Mouse (Mus musculus): ENCODE results near the gene Gm44503.
A peak's percentile ranks its signal among the peaks of the same experiment; 100 is the strongest.

Gene Gm44503

GRCm38 (mm10) chr9:72958521-72959450 is at the start of gene Gm44503, which contains the start of gene Dyx1c1:
Gene Gm44503 (plus strand): TSS chr9:72958852.
Gene Dyx1c1 (plus strand): TSS chr9:72958785.
- DNase-seq: peak; percentile 76

GRCm38 (mm10) chr9:72911381-72911780 is 47.3 kb upstream of the Gm44503 start:
- no peak for DNase-seq

- DNase-seq: no peak
These were observed 45.1 kb upstream of the Gm44503 start for GRCm38 (mm10) chr9:72913551-72913950.

- DNase-seq: no peak
These were observed 42.9 kb upstream of the Gm44503 start for GRCm38 (mm10) chr9:72915728-72916127.

GRCm38 (mm10) chr9:72923068-72923467 is 35.6 kb upstream of the Gm44503 start:
- DNase-seq: no peak

- DNase-seq: no peak
These were observed 33.4 kb upstream of the Gm44503 start, which contains the start of gene Pygo1 for GRCm38 (mm10) chr9:72925021-72925934. Gene Pygo1 (plus strand): TSS chr9:72925645.

- no peak for DNase-seq
These were observed 32.8 kb upstream of the Gm44503 start for GRCm38 (mm10) chr9:72925935-72926258.

- DNase-seq: no peak
These were observed 27.4 kb upstream of the Gm44503 start for GRCm38 (mm10) chr9:72931166-72931790.

- no peak for DNase-seq
These were observed 23.3 kb upstream of the Gm44503 start for GRCm38 (mm10) chr9:72935309-72935708.

- no peak for DNase-seq
These were observed 22.4 kb upstream of the Gm44503 start for GRCm38 (mm10) chr9:72936301-72936700.

- DNase-seq: no peak
These were observed 15.2 kb upstream of the Gm44503 start for GRCm38 (mm10) chr9:72943424-72943823.

GRCm38 (mm10) chr9:72944286-72944685 is 14.4 kb upstream of the Gm44503 start:
- DNase-seq: no peak

- no peak for DNase-seq
These were observed 11.6 kb upstream of the Gm44503 start for GRCm38 (mm10) chr9:72947010-72947409.

GRCm38 (mm10) chr9:72949572-72949971 is 9.1 kb upstream of the Gm44503 start:
- no peak for DNase-seq

GRCm38 (mm10) chr9:72954746-72955145 is 3.9 kb upstream of the Gm44503 start:
- no peak for DNase-seq

- no peak for DNase-seq
These were observed 3.1 kb upstream of the Gm44503 start for GRCm38 (mm10) chr9:72955546-72955945.

GRCm38 (mm10) chr9:72961346-72961745 is 2.7 kb downstream of the Gm44503 start:
- DNase-seq: peak; percentile 32

GRCm38 (mm10) chr9:72961959-72962358 is 3.3 kb downstream of the Gm44503 start:
- no peak for DNase-seq

GRCm38 (mm10) chr9:72968349-72969061 is 9.9 kb downstream of the Gm44503 start:
- no peak for DNase-seq

- DNase-seq: no peak
These were observed 11.2 kb downstream of the Gm44503 start for GRCm38 (mm10) chr9:72969874-72970273.

- no peak for DNase-seq
These were observed 13.8 kb downstream of the Gm44503 start for GRCm38 (mm10) chr9:72972435-72972834.

GRCm38 (mm10) chr9:72972984-72973383 is 14.3 kb downstream of the Gm44503 start:
- no peak for DNase-seq
